Mouse (Mus musculus) intestine, embryonic 15.5 days (tissue): ENCODE measurements around the gene Filip1. TPM values are rescaled to one million over a fixed set of nuclear protein-coding genes. Genes with fewer than 3 reads are reported as not detected.

Experiments used
- ATAC-seq: fragments of 200-750 bp; cut with Nextera tagmentation; 2 replicates; pipeline ENCODE4 v1.8.0; 2017; ENCODE audit warnings: moderate TSS enrichment, moderate library complexity
- H3K27ac ChIP-seq: fragments of 300-500 bp; sonication (generic); 2 replicates; pipeline ENCODE4 v1.5.1; 2015; ENCODE audit warnings: mild to moderate bottlenecking, inconsistent platforms
- H3K27me3 ChIP-seq: fragments of 300-500 bp; sonication (generic); replicated peaks from 2 replicates; pipeline ENCODE4 v1.6.1; 2015; ENCODE audit warnings: inconsistent platforms
- H3K36me3 ChIP-seq: fragments of 300-500 bp; sonication (generic); 2 replicates; pipeline ENCODE4 v1.6.1; 2015; ENCODE audit warnings: inconsistent platforms
- H3K4me1 ChIP-seq: fragments of 300-500 bp; sonication (generic); replicated peaks from 2 replicates; pipeline ENCODE4 v1.6.1; 2015; ENCODE audit warnings: inconsistent platforms
- H3K4me2 ChIP-seq: fragments of 300-500 bp; sonication (generic); replicated peaks from 2 replicates; pipeline ENCODE4 v1.6.1; 2015; ENCODE audit warnings: mild to moderate bottlenecking, inconsistent platforms
- H3K4me3 ChIP-seq: fragments of 300-500 bp; sonication (generic); replicated peaks from 2 replicates; pipeline ENCODE4 v1.5.1; 2015; ENCODE audit warnings: inconsistent platforms
- H3K9ac ChIP-seq: fragments of 300-500 bp; sonication (generic); 2 replicates; pipeline ENCODE4 v1.6.1; 2015; ENCODE audit warnings: inconsistent platforms
- H3K9me3 ChIP-seq: fragments of 300-500 bp; sonication (generic); 2 replicates; pipeline ENCODE4 v1.6.1; 2016; ENCODE audit warnings: inconsistent platforms
- WGBS: fragments of 180-500 bp; shearing (Covaris S2); methylation state at CpG from one replicate; pipeline ENCODE4 v1.1.7; 2015; 5-methylcytosine and 5-hydroxymethylcytosine counted together
- polyA plus RNA-seq: library from polyadenylated mRNA; unstranded; fragments of >200 nt; fragmentation: Nextera tagmentation; extraction: Ambion mirVana; gene quantifications from 2 replicates; pipeline ENCODE4 v1.2.1, GENCODE M21; 2015

Filip1 gene
- polyA plus RNA-seq, 1 experiment from 2014 or later, result 6.3 TPM

GRCm38 (mm10) chr9:79807178-79807577, 205.5 kb downstream of the Filip1 start:
- H3K4me3 ChIP-seq, result no peak overlapping the region
- no peak for ATAC-seq
- H3K27ac ChIP-seq, result no peak overlapping the region
- no peaks in the 10 kb centered on the region for H3K36me3 ChIP-seq
- no peaks in the 10 kb centered on the region for H3K9me3 ChIP-seq
- no peak overlapping the region for H3K4me2 ChIP-seq
- no peaks in the 10 kb centered on the region for H3K4me1 ChIP-seq
- WGBS, result 44% methylated on average over 4 of the region's 4 CpGs
- H3K9ac ChIP-seq, result no peak overlapping the region
- no peaks in the 10 kb centered on the region for H3K27me3 ChIP-seq

- H3K9me3 ChIP-seq, result no peaks in the 10 kb centered on the region
- no peak overlapping the region for H3K4me3 ChIP-seq
- ATAC-seq, result 0 out of 2 replicates have a peak, but pooled peaks have one; percentile 39
- H3K27me3 ChIP-seq, result no peaks in the 10 kb centered on the region
- WGBS, result 42% methylated on average over 12 of the region's 12 CpGs
- no peak overlapping the region for H3K4me2 ChIP-seq
- no peak overlapping the region for H3K9ac ChIP-seq
- H3K36me3 ChIP-seq, result no peaks in the 10 kb centered on the region
- no peaks in the 10 kb centered on the region for H3K4me1 ChIP-seq
- H3K27ac ChIP-seq, result no peak overlapping the region
Observed at GRCm38 (mm10) chr9:79806317-79807075, 206.2 kb downstream of the Filip1 start.

GRCm38 (mm10) chr9:79805426-79805825, 207.2 kb downstream of the Filip1 start:
- Histone ChIP-seq H3K4me3 (no peak overlapping the region), H3K27ac (no peak overlapping the region), H3K4me1 (no peaks in the 10 kb centered on the region), H3K27me3 (no peaks in the 10 kb centered on the region), H3K9me3 (no peaks in the 10 kb centered on the region), H3K36me3 (no peaks in the 10 kb centered on the region), H3K9ac (no peak overlapping the region), H3K4me2 (no peak overlapping the region)
- 90% methylated on average over 10 of the region's 10 CpGs for WGBS
- no peak for ATAC-seq

GRCm38 (mm10) chr9:79796461-79797135, 216.1 kb downstream of the Filip1 start:
- 57% methylated on average over 7 of the region's 7 CpGs for WGBS
- ATAC-seq, result no peak
- H3K27ac ChIP-seq, result no peak overlapping the region
- H3K9ac ChIP-seq, result no peak overlapping the region
- H3K36me3 ChIP-seq, result no peaks in the 10 kb centered on the region
- 0 out of 2 replicates have a peak, but pooled peaks cover 3% of the 10 kb centered on the region for H3K4me1 ChIP-seq
- no peak overlapping the region for H3K4me2 ChIP-seq
- H3K9me3 ChIP-seq, result no peaks in the 10 kb centered on the region
- no peak overlapping the region for H3K4me3 ChIP-seq
- no peaks in the 10 kb centered on the region for H3K27me3 ChIP-seq

GRCm38 (mm10) chr9:79795076-79795475, 217.6 kb downstream of the Filip1 start:
- no peaks in the 10 kb centered on the region for H3K27me3 ChIP-seq
- no peak overlapping the region for H3K4me2 ChIP-seq
- no peak overlapping the region for H3K27ac ChIP-seq
- H3K4me3 ChIP-seq, result no peak overlapping the region
- H3K4me1 ChIP-seq, result 0 out of 2 replicates have a peak, but pooled peaks cover 3% of the 10 kb centered on the region
- no peaks in the 10 kb centered on the region for H3K36me3 ChIP-seq
- no peak for ATAC-seq
- 74% methylated on average over 1 of the region's 1 CpGs for WGBS
- no peak overlapping the region for H3K9ac ChIP-seq
- no peaks in the 10 kb centered on the region for H3K9me3 ChIP-seq

GRCm38 (mm10) chr9:79792841-79793835, 219.5 kb downstream of the Filip1 start, which contains the start of gene Tmem30a:
TSS of gene Tmem30a (minus strand) at chr9:79793507.
- peak within 1 kb of the TSS; percentile 92 for H3K9ac ChIP-seq
- H3K4me3 ChIP-seq, result peak within 1 kb of the TSS; percentile 94
- peak within 1 kb of the TSS; percentile 60 for H3K4me2 ChIP-seq
- H3K36me3 ChIP-seq, result no peaks in the 10 kb centered on the region
- ATAC-seq, result peak; percentile 99
- 0 out of 2 replicates have a peak, but pooled peaks cover 3% of the 10 kb centered on the region for H3K4me1 ChIP-seq
- H3K27ac ChIP-seq, result peak within 1 kb of the TSS; percentile 91
- H3K27me3 ChIP-seq, result no peaks in the 10 kb centered on the region
- no peaks in the 10 kb centered on the region for H3K9me3 ChIP-seq
- under 1% methylated on average over 91 of the region's 91 CpGs for WGBS

GRCm38 (mm10) chr9:79785794-79786085, 226.9 kb downstream of the Filip1 start:
- ATAC-seq, result no peak

GRCm38 (mm10) chr9:79784934-79785793, 227.5 kb downstream of the Filip1 start:
- Histone ChIP-seq H3K27me3 (no peaks in the 10 kb centered on the region), H3K4me2 (no peak overlapping the region), H3K9ac (no peak overlapping the region), H3K4me1 (no peaks in the 10 kb centered on the region), H3K4me3 (no peak overlapping the region), H3K27ac (no peak overlapping the region), H3K9me3 (no peaks in the 10 kb centered on the region), H3K36me3 (no peaks in the 10 kb centered on the region)
- WGBS, result 76% methylated on average over 2 of the region's 2 CpGs
- no peak for ATAC-seq

More at GRCm38 (mm10) chr9:79785794-79786085, 226.9 kb downstream of the Filip1 start:
- Histone ChIP-seq H3K4me1 (no peaks in the 10 kb centered on the region), H3K27ac (no peak overlapping the region), H3K36me3 (no peaks in the 10 kb centered on the region), H3K27me3 (no peaks in the 10 kb centered on the region), H3K9me3 (no peaks in the 10 kb centered on the region), H3K9ac (no peak overlapping the region), H3K4me2 (no peak overlapping the region), H3K4me3 (no peak overlapping the region)
- WGBS, result 68% methylated on average over 2 of the region's 2 CpGs

- no peaks in the 10 kb centered on the region for H3K4me1 ChIP-seq
- no peak overlapping the region for H3K4me2 ChIP-seq
- no peaks in the 10 kb centered on the region for H3K9me3 ChIP-seq
- no peaks in the 10 kb centered on the region for H3K27me3 ChIP-seq
- ATAC-seq, result no peak
- H3K27ac ChIP-seq, result no peak overlapping the region
- no peak overlapping the region for H3K9ac ChIP-seq
- H3K4me3 ChIP-seq, result no peak overlapping the region
- 54% methylated on average over 3 of the region's 3 CpGs for WGBS
- H3K36me3 ChIP-seq, result no peaks in the 10 kb centered on the region
Observed at GRCm38 (mm10) chr9:79784439-79784838, 228.2 kb downstream of the Filip1 start.

- H3K9ac ChIP-seq, result no peak overlapping the region
- no peak overlapping the region for H3K4me2 ChIP-seq
- no peak overlapping the region for H3K27ac ChIP-seq
- ATAC-seq, result no peak
- H3K4me3 ChIP-seq, result no peak overlapping the region
- H3K4me1 ChIP-seq, result no peaks in the 10 kb centered on the region
- no peaks in the 10 kb centered on the region for H3K9me3 ChIP-seq
- no peaks in the 10 kb centered on the region; the same call in 1 of the 2 replicates for H3K36me3 ChIP-seq
- WGBS, result 78% methylated on average over 2 of the region's 2 CpGs
- no peaks in the 10 kb centered on the region for H3K27me3 ChIP-seq
Observed at GRCm38 (mm10) chr9:79779354-79779753, 233.3 kb downstream of the Filip1 start.

- Histone ChIP-seq H3K4me1 (no peaks in the 10 kb centered on the region), H3K9ac (no peak overlapping the region), H3K4me2 (no peak overlapping the region), H3K27me3 (no peaks in the 10 kb centered on the region), H3K27ac (no peak overlapping the region), H3K9me3 (no peaks in the 10 kb centered on the region), H3K4me3 (no peak overlapping the region), H3K36me3 (no peaks in the 10 kb centered on the region)
- 89% methylated on average over 5 of the region's 5 CpGs for WGBS
- no peak for ATAC-seq
Observed at GRCm38 (mm10) chr9:79766991-79767545, 245.6 kb downstream of the Filip1 start.
